Mouse (Mus musculus) testis, postnatal 14 days (tissue): ENCODE measurements around the gene Polr2j.

Source experiments
- DNase-seq: peaks from one replicate; pipeline ENCODE4 v3.0.0; 2021; ENCODE audit warnings: low spot score

The Polr2j gene

GRCm38 (mm10) chr5:136115891-136116783 is at the start of gene Polr2j:
Polr2j (plus strand) TSS chr5:136116631.
- peak; percentile 96 for DNase-seq

GRCm38 (mm10) chr5:136069411-136069810 is 47.0 kb upstream of the Polr2j start:
- DNase-seq = no peak

- DNase-seq = no peak
Observed at GRCm38 (mm10) chr5:136073051-136073450, 43.4 kb upstream of the Polr2j start.

DNA sequence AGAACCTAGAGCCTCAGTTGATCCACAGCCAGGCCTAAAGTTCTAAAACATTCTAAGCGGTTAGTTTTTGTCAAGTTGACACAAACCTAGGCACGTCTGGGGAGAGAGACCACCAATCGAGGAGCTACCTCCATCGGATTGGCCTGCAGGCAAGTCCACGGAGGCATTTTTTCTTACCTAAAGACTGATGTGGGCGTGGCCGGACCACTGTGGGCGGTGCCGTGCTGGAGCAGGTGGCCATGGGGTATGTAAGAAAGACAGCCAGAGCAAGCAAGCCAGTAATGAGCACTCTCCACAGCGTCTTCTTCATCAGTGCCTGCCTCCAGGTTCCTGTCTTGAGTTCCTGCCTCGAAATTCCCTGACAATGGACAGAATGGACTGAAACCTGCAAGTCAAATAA is 42.9 kb upstream of the Polr2j start:
- DNase-seq = no peak

DNA sequence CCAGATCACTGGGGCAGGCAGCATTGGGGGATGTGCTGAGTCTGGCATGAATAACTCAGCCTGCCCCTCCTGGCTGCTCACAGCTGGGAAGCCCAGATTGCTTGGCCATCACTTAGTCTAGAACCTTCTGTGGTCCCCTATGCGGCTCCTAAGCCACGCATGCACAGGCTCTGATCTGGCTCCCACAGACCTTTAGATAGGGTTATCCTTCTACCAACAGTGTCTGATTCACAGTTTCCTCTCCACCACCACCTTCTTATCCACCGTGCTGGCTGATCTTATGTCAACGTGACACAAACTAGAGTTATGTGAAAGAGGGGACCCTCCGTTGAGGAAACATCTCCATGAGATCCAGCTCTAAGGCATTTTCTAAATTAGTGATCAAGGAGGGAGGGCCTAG is 41.4 kb upstream of the Polr2j start:
- no peak for DNase-seq

DNA sequence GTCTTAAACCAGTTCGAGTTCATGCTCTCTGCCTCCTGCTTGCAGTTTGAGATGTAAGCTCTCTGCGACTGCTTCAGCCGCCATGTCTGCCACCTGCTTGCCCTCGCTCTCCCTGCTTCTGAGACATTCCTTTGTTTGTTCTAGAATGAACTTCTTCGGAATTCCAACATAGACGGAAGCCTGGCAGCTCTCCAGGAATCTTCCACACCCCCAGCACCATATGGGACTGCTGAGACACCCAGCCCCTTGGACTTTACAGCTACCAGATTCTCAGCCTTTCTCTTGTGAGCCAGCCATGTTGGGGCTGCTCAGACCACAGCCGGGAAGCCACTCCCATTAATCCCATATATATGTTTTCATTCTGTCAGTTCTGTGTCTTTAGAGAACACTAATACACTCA is 40.1 kb upstream of the Polr2j start:
- DNase-seq = no peak

DNA sequence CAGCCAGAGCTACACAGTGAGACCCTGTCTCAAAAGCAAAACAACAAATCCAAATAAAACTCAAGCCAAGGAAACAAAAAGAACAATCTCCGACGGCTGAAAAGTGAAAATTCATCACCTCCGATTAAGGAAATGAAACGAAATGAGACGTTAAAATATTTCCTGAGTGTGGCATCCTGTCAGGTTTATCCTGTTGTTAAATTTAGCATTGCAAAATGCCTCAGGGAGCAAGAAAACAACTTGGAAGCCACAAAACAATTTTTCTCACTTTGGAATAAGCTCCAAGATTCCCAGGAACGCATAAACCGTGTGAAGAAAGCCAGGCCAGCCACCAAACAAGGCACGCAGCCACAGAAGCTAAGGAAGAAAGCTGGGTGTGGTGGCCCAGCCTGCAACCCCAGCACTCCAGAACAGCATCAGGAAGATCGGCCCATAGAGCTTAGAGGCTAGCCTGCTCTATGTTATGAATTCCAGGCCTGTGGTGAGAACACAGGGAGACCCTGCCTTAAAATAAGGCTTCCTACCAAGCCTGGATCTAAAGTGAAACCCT is 39.4 kb upstream of the Polr2j start:
- DNase-seq = no peak

DNA sequence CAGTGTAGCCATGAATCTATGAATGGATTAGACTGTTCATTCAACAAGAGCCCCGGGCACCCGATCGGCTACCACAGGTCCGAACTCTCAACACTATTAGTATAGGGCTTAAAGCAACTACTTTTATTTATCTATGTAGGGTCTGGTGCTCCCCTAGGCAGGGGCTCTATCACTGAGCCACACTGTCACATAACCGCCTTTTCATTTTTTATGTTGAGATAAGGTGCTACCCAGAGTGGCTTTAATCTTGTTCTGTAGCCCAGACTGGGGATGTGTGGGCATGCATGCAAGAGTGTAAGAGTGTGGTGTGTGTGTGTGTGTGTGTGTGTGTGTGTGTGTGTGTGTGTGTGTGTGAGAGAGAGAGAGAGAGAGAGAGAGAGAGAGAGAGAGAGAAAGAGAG is 38.3 kb upstream of the Polr2j start:
- DNase-seq = no peak

GRCm38 (mm10) chr5:136082345-136082744 is 34.1 kb upstream of the Polr2j start:
- DNase-seq = no peak

GRCm38 (mm10) chr5:136083669-136084107 is 32.7 kb upstream of the Polr2j start, which contains the start of gene Rasa4:
Rasa4 (plus strand) TSS chr5:136083916.
- DNase-seq = peak; percentile 92

- no peak for DNase-seq
Observed at GRCm38 (mm10) chr5:136084144-136084881, 32.1 kb upstream of the Polr2j start.

- no peak for DNase-seq
Observed at GRCm38 (mm10) chr5:136084891-136085651, 31.4 kb upstream of the Polr2j start.

DNA sequence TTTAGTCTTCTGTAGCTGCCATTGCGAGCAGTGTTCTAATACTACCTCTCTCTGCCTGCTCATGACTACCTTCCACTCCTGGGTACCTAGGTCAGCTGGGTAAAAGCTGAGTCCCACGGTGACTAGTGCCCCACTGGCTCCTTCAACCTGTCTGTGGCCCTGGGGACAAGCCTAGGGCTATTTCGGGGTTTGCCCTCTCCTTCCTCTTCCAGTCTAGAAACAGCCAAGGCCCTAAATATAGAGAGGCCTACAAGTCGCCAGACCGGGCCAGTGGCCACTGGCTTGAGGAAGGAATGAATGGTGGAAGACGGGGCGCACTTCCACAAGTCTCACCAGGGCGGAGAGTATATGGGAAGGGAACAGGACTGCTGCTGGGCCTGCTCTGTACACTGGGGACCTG is 30.1 kb upstream of the Polr2j start:
- no peak for DNase-seq

- no peak for DNase-seq
Observed at GRCm38 (mm10) chr5:136088821-136089575, 27.4 kb upstream of the Polr2j start.

GRCm38 (mm10) chr5:136091927-136092326 is 24.5 kb upstream of the Polr2j start:
- DNase-seq = no peak

GRCm38 (mm10) chr5:136094249-136095010 is 22.0 kb upstream of the Polr2j start:
- DNase-seq = no peak

GRCm38 (mm10) chr5:136095089-136095488 is 21.3 kb upstream of the Polr2j start:
- no peak for DNase-seq

DNA sequence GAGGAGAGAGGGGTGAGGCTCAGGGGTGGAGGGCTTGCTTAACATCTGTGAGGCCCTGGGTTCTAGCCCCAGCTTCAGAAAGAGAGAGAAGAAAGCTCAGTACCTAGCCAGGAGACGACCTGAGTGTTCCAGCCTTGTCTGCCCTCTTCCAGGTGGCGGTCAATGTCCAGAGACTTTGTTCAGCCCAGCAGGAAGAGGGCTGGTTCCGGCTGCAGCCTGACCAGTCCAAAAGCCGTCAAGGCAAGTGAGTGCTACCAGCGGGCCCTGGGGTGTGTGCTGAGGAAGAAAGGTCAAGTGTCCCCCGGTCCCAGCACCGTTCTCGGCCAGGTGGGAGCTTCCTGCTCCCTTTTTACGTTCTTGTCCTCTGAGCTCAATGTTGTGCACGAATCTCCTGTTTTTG is 17.9 kb upstream of the Polr2j start:
- no peak for DNase-seq

DNA sequence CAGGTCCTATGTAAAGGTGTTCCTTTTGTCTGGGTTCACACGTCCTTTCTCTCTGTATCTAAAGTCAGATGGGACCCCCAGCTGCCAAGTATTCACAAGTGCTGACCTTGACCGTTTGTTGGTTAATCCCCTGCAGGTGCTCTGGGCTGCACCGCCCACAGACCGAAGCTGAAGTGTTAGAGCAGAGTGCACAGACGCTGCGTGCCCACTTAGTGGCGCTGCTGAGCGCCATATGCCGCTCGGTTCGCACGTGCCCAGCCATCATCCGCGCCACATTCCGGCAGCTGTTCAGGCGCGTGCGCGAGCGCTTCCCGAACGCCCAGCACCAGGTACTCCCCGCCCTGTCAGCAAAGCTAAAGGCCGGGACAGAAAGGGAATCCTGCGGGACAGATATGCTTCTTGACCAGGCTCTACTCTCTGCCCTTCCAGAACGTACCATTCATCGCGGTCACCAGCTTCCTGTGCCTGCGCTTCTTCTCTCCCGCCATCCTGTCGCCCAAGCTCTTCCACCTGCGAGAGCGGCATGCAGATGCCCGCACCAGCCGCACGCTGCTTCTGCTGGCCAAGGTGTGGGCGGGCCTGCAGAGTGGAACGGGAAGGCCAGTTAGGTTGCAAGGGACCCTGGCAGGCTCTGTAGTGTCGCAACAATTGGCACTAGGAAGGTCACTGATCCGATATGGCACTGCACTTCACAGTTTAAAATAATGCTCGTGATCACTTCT is 14.2 kb upstream of the Polr2j start:
- DNase-seq = peak; percentile 78

DNA sequence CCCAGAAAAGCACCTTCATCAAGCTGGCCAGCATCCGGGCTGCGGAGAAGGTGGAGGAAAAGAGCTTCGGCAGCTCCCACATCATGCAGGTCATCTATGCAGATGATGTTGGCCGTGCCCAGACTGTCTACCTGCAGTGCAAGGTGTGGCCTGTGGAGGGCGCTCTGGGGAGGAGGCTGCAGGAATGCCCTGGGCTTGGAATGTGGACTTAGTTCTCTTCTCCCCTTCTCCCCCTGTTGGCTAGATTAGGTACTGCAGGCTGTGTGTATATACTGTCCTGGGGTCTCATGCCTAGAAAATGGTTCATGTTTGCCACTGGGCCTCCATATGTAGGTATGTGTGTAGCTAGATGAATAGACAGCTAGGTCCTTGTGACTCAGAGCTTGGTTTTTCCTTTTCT is 11.9 kb upstream of the Polr2j start:
- DNase-seq = peak; percentile 89
